Mouse (Mus musculus) lung, postnatal 0 days (tissue): ENCODE data around the gene Slc22a2. TPM values are rescaled to one million over a fixed set of nuclear protein-coding genes. Genes with fewer than 3 reads are reported as not detected.

Source experiments
- ATAC-seq: fragments of 200-750 bp; cut with Nextera tagmentation; 2 replicates; pipeline ENCODE4 v1.8.0; 2017; ENCODE audit warnings: moderate library complexity
- DNase-seq: peaks from one replicate; pipeline ENCODE4 v3.0.0-alpha.2; 2016; ENCODE audit warnings: low spot score
- H3K27ac ChIP-seq: fragments of 300-500 bp; sonication (generic); 2 replicates; pipeline ENCODE4 v1.5.1; 2014; ENCODE audit warnings: antibody characterized with exemption, mild to moderate bottlenecking, low read length, mixed read lengths
- H3K27me3 ChIP-seq: fragments of 300-500 bp; sonication (generic); replicated peaks from 2 replicates; pipeline ENCODE4 v1.6.1; 2014; ENCODE audit warnings: low read length, mixed read lengths; ENCODE audit not compliant: insufficient read depth
- H3K36me3 ChIP-seq: fragments of 300-500 bp; sonication (generic); 2 replicates; pipeline ENCODE4 v1.6.1; 2014; ENCODE audit warnings: low read length, mixed read lengths; ENCODE audit not compliant: insufficient read depth
- H3K4me1 ChIP-seq: fragments of 300-500 bp; sonication (generic); 2 replicates; pipeline ENCODE4 v1.6.1; 2014; ENCODE audit warnings: antibody characterized with exemption, low read depth, low read length, mixed read lengths; ENCODE audit not compliant: insufficient read depth
- H3K4me2 ChIP-seq: fragments of 300-500 bp; sonication (generic); replicated peaks from 2 replicates; pipeline ENCODE4 v1.6.1; 2014; ENCODE audit warnings: low read depth, mild to moderate bottlenecking, low read length, moderate library complexity, mixed read lengths
- H3K4me3 ChIP-seq: fragments of 300-500 bp; sonication (generic); 2 replicates; pipeline ENCODE4 v1.5.1; 2014; ENCODE audit warnings: low read depth, low read length
- H3K9ac ChIP-seq: fragments of 300-500 bp; sonication (generic); replicated peaks from 2 replicates; pipeline ENCODE4 v1.6.1; 2014; ENCODE audit warnings: low read depth, mild to moderate bottlenecking
- H3K9me3 ChIP-seq: fragments of 300-500 bp; sonication (generic); 2 replicates; pipeline ENCODE4 v1.6.1; 2016; ENCODE audit warnings: low read length, mixed read lengths
- CTCF ChIP-seq: IDR thresholded peaks from 2 replicates; pipeline ENCODE4 v1.5.1; 2016; ENCODE audit warnings: antibody characterized with exemption, mild to moderate bottlenecking
- EP300 ChIP-seq: IDR thresholded peaks from 2 replicates; pipeline ENCODE4 v1.6.1; 2016; ENCODE audit warnings: antibody characterized with exemption, mild to moderate bottlenecking, control low read depth
- WGBS: fragments of 180-500 bp; shearing (Covaris S2); extraction: QIAGEN DNeasy Blood & Tissue Kit; methylation state at CpG from one replicate; pipeline ENCODE4 v1.1.7; 2014; 5-methylcytosine and 5-hydroxymethylcytosine counted together
- polyA plus RNA-seq: library from polyadenylated mRNA; unstranded; fragments of >200 nt; fragmentation: Nextera tagmentation; extraction: Ambion mirVana; gene quantifications from 2 replicates; pipeline ENCODE4 v1.2.1, GENCODE M21; 2015

Gene Slc22a2
- polyA plus RNA-seq, 1 experiment from 2014 or later = 0.10 TPM

GRCm38 (mm10) chr17:12641087-12641486 lies 57.2 kb downstream of the Slc22a2 start:
- no peak overlapping the region for H3K4me3 ChIP-seq
- ATAC-seq (no peak), DNase-seq (peak; percentile 6)
- no peak for TF ChIP-seq CTCF
- no peak for TF ChIP-seq EP300
- no peaks in the 10 kb centered on the region for H3K36me3 ChIP-seq
- 50% methylated on average over 4 of the region's 4 CpGs for WGBS
- no peak overlapping the region for H3K27ac ChIP-seq
- no peaks in the 10 kb centered on the region for H3K9me3 ChIP-seq
- H3K9ac ChIP-seq = no peak overlapping the region
- no peak overlapping the region for H3K4me2 ChIP-seq
- no peaks in the 10 kb centered on the region for H3K27me3 ChIP-seq
- H3K4me1 ChIP-seq = no peaks in the 10 kb centered on the region

- Histone ChIP-seq H3K36me3 (no peaks in the 10 kb centered on the region), H3K9ac (no peak overlapping the region), H3K4me2 (no peak overlapping the region), H3K27ac (peak overlapping the region; percentile 60), H3K4me1 (no peaks in the 10 kb centered on the region), H3K9me3 (no peaks in the 10 kb centered on the region), H3K4me3 (no peak overlapping the region), H3K27me3 (no peaks in the 10 kb centered on the region)
- WGBS = 58% methylated on average over 5 of the region's 5 CpGs
- DNase-seq (peak; percentile 86), ATAC-seq (peak; percentile 85)
- TF ChIP-seq EP300 = peak; percentile 39; the same call in 1 of the 2 replicates
- TF ChIP-seq CTCF = no peak
These were observed 61.5 kb downstream of the Slc22a2 start for GRCm38 (mm10) chr17:12645461-12645860.

GRCm38 (mm10) chr17:12652604-12653003 lies 68.7 kb downstream of the Slc22a2 start:
- 90% methylated on average over 11 of the region's 11 CpGs for WGBS
- Histone ChIP-seq H3K9ac (no peak overlapping the region), H3K4me2 (no peak overlapping the region), H3K36me3 (no peaks in the 10 kb centered on the region), H3K9me3 (no peaks in the 10 kb centered on the region), H3K27ac (no peak overlapping the region), H3K4me1 (no peaks in the 10 kb centered on the region), H3K27me3 (no peaks in the 10 kb centered on the region), H3K4me3 (no peak overlapping the region)
- DNase-seq (no peak), ATAC-seq (no peak)
- TF ChIP-seq CTCF (no peak), EP300 (no peak)

GRCm38 (mm10) chr17:12654061-12654460 lies 70.1 kb downstream of the Slc22a2 start:
- 82% methylated on average over 3 of the region's 3 CpGs for WGBS
- Histone ChIP-seq H3K4me3 (no peak overlapping the region), H3K27ac (no peak overlapping the region), H3K27me3 (no peaks in the 10 kb centered on the region), H3K4me1 (no peaks in the 10 kb centered on the region), H3K9me3 (no peaks in the 10 kb centered on the region), H3K36me3 (no peaks in the 10 kb centered on the region), H3K4me2 (no peak overlapping the region), H3K9ac (no peak overlapping the region)
- ATAC-seq = no peak
- TF ChIP-seq CTCF = no peak
- no peak for TF ChIP-seq EP300
- no peak for DNase-seq

GRCm38 (mm10) chr17:12655826-12656225 lies 71.9 kb downstream of the Slc22a2 start:
- H3K4me2 ChIP-seq = no peak overlapping the region
- no peak overlapping the region for H3K9ac ChIP-seq
- H3K4me3 ChIP-seq = no peak overlapping the region
- TF ChIP-seq CTCF = no peak
- no peak for TF ChIP-seq EP300
- no peaks in the 10 kb centered on the region for H3K9me3 ChIP-seq
- 51% methylated on average over 7 of the region's 7 CpGs for WGBS
- H3K36me3 ChIP-seq = no peaks in the 10 kb centered on the region
- no peak for DNase-seq
- no peaks in the 10 kb centered on the region for H3K4me1 ChIP-seq
- ATAC-seq = no peak
- no peaks in the 10 kb centered on the region for H3K27me3 ChIP-seq
- no peak overlapping the region for H3K27ac ChIP-seq

- ATAC-seq = no peak
- DNase-seq = no peak
- H3K36me3 ChIP-seq = no peaks in the 10 kb centered on the region
- no peak overlapping the region for H3K4me2 ChIP-seq
- H3K27me3 ChIP-seq = no peaks in the 10 kb centered on the region
- H3K4me3 ChIP-seq = no peak overlapping the region
- no peak for TF ChIP-seq CTCF
- no peak for TF ChIP-seq EP300
- H3K4me1 ChIP-seq = no peaks in the 10 kb centered on the region
- no peaks in the 10 kb centered on the region for H3K9me3 ChIP-seq
- 79% methylated on average over 7 of the region's 7 CpGs for WGBS
- no peak overlapping the region for H3K9ac ChIP-seq
- H3K27ac ChIP-seq = no peak overlapping the region
These were observed 74.9 kb downstream of the Slc22a2 start for GRCm38 (mm10) chr17:12658784-12659183.

- TF ChIP-seq CTCF (no peak), EP300 (no peak)
- WGBS = 87% methylated on average over 10 of the region's 10 CpGs
- DNase-seq = no peak
These were observed 75.3 kb downstream of the Slc22a2 start for GRCm38 (mm10) chr17:12659233-12659632.

More at GRCm38 (mm10) chr17:12659233-12659632, 75.3 kb downstream of the Slc22a2 start:
- Histone ChIP-seq H3K4me2 (no peak overlapping the region), H3K36me3 (no peaks in the 10 kb centered on the region), H3K9me3 (no peaks in the 10 kb centered on the region), H3K27me3 (no peaks in the 10 kb centered on the region), H3K9ac (no peak overlapping the region), H3K27ac (no peak overlapping the region), H3K4me1 (no peaks in the 10 kb centered on the region), H3K4me3 (no peak overlapping the region)
- ATAC-seq = no peak
